Mouse (Mus musculus): ENCODE measurements at regions not wholly inside any gene's neighbourhood (a gene's known extent, or its start where the extent isn't known, plus 50 kb on each side); places are given as distances from the start of the nearest gene placed in this dataset.

DNA sequence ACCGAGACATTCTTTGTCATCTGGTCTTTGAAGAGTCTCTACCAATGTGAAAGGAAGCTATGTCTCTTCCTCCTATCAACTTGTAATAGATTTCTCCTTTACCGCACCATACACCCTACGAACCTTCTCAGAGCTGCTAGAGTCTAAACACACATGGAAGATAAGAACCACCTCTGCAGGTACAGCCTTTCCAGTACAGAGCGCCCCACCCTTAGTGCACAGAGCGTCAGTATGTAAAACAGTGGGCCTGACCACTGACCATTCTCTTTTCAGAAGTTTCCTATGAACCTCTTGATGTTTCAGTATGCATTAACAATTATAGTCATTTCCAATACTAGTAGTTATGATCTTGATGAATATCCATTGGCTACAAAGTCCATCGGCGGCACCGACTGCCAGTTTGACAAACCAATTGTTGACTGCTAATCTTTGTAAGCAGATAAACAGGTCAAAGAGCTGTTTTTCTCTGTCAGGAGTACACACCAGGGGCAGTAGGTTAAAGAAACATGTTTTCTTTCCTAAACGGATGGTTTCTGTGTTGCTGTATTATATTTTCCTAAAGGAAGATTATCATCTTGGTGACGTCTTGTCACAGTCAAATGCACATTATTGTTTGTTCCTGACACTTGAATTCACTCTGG is 50.1 kb upstream of the Crot start:
- DNase-seq (ENCODE audit: low spot score): peak; percentile 36

Data from yolk sac, embryonic 10.5 days (tissue).